Mouse (Mus musculus): ENCODE results near the gene 4930415O20Rik.

4930415O20Rik gene

DNA sequence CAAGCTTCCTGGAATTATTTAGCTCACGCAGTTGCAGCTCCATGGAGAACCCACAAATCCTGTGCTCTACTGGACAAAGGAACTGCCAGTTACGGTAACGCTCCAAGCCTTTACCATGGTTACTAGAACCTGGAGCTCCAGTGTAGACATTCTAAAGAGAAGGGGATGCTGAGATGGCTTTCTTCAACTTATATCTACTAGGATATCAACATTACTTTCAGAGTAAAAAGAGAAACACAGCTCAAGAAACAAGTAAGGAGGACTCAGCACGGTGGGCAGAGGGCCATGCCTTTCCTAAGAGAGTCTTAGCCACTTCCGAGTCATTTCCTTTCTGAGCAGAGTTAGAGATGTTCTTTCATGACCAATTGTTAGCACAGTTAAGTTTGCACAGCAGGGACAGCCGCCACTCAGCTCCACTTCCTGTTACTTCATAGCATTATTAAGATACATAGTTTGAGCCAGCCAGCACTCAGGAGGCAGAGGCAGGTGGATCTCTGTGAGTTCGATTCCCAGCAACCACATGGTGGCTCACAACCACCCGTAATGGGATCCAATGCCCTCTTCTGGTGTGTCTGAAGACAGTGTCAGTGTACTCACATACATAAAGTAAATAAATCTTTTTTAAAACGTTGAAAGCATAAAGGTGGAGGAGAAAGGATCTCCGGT lies at the start of gene 4930415O20Rik, which contains the start of gene Ccnt1:
Gene 4930415O20Rik (plus strand): TSS at position 132 of the 666 bp plus-strand sequence.
Gene Ccnt1 (minus strand): TSS at position 51 of the 666 bp plus-strand sequence.
- DNase-seq (ENCODE audit: low read depth, low spot score): peak; percentile 62

DNA sequence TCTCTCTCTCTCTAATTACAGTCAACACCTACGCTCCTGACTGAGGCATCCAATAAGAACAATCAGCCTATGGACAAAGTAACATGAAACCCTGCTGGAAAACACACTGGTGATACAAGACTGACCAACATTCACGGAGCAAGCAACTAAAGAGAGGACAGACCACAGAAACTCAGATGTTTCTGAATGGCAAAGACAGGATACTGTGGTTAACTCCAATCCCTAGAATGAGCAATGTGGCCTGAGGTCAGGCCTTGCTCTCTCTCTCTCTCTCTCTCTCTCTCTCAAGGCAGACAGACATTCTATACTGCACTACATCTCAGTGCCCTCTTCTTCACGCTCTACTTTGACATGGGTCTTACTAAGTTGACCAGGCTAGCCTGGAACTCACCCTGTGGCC lies 49.6 kb upstream of the 4930415O20Rik start:
- DNase-seq (ENCODE audit: low read depth, low spot score): peak; percentile 69

GRCm38 (mm10) chr15:98526057-98526456 lies 44.7 kb upstream of the 4930415O20Rik start:
- peak; percentile 73 for DNase-seq (ENCODE audit: low read depth, low spot score)

GRCm38 (mm10) chr15:98527056-98527771 lies 43.6 kb upstream of the 4930415O20Rik start:
- peak; percentile 83 for DNase-seq (ENCODE audit: low read depth, low spot score)

GRCm38 (mm10) chr15:98528066-98528563 lies 42.7 kb upstream of the 4930415O20Rik start:
- peak; percentile 83 for DNase-seq (ENCODE audit: low read depth, low spot score)

DNA sequence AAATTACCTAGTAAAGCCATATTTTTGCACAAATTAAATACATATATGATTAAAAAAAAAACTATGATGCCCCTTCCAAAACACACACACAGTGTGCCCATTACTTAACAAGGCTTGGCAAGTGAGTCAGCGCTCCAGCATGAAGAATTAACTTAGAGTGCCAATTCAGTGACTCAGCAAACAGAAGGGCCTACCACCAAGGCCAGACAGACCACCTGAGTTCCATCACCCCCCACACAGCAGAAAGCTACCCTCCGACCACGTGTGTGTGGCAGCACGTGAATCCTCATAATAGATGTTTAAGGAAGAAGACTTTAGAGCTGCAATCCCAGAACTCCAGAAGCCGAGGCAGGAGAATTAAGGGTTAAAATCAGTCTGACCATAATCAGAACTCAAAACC lies 38.5 kb upstream of the 4930415O20Rik start:
- peak; percentile 95 for DNase-seq (ENCODE audit: low read depth, low spot score)

GRCm38 (mm10) chr15:98533035-98533531 lies 37.7 kb upstream of the 4930415O20Rik start:
- peak; percentile 53 for DNase-seq (ENCODE audit: low read depth, low spot score)

DNA sequence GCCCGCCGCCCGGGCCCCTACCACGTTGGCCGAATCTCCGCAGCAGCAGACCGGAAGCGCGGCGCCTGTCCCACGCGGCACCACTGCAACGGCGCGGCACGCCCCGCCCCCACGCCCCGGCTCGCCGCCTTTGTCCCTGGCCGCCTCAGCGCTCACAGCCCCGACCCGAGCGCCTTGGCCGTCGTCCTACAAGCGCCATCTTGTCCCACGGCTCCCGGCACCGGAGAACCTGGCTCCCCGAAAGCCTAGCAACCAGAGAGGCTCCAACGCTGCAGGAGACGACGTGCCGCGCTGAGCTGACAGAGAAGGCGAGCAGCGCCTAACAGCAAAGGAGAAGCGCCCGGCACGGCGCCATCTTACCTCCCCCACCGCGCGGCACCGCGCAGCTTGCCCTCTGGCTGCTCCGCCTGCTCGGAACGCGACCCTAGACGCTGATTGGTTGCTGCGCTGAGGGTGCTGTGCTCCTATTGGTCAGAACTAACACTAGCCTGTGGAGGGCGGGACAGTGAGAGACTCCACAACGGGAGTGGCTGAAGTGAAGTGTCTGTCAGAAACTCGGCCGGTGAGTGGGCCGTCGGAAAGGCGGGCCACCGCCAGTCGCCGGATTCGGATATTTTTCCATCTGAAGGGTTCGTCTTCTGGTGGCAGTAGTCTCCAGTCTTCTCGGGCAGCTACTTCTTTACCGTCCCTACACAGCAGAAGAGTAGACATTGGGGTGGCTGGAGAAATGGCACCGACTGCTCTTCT lies 36.8 kb upstream of the 4930415O20Rik start, which contains the start of gene Kansl2:
Gene Kansl2 (minus strand): TSS at position 384 of the 747 bp plus-strand sequence.
- DNase-seq (ENCODE audit: low read depth, low spot score): peak; percentile 100

GRCm38 (mm10) chr15:98535921-98536320 lies 34.9 kb upstream of the 4930415O20Rik start:
- no peak for DNase-seq (ENCODE audit: low read depth, low spot score)

DNA sequence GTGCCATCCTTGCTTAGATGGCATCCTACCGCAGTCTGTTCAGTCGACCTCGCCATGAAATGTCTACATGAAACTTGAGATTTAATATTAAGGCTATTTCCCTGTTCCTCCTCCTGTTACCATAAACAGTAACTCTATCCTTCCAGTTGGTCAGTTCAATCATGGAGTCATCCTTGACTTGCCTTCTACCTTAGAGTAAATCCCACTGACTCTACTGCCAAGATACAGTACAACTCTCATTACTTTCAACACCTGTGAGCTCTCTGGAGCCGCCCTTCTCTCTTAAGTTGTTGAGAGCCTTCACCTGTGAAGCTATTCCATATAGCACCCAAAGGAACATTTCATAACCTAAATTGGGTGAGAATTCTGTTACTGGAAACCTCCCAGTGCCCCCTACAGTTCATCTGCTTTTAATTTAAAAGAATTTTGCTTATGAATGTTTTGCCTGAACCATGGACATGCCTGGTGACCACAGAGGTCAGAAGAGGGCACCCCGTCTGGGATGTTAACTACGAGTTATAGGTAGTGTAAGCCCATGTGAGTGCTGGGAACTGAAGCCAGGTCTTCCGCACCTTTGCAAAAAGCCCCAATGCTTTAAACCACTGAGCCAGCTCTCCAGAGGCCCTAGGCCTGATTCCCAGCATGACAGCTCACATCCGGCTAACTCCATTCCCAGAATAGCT lies 33.8 kb upstream of the 4930415O20Rik start:
- DNase-seq (ENCODE audit: low read depth, low spot score): peak; percentile 87

DNA sequence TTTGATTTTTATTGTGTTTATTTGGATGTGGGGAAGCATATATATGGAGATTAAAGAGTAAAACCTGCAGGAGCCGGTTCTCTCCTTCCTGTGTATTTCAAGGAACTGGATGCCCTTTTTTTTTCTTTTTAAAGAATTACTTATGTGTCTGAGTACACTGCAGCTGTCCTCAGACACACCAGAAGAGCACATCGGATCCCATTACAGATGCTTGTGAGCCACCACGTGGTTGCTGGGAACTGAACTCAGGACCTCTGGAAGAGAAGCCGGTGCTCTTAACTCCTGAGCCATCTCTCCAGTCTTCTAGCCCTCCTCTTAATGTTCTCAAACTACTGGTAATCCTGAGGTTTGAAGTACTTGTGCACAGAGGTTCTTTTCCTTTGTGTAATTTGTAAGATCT lies 32.9 kb upstream of the 4930415O20Rik start:
- no peak for DNase-seq (ENCODE audit: low read depth, low spot score)

GRCm38 (mm10) chr15:98541064-98541463 lies 29.7 kb upstream of the 4930415O20Rik start:
- DNase-seq (ENCODE audit: low read depth, low spot score): peak; percentile 88

DNA sequence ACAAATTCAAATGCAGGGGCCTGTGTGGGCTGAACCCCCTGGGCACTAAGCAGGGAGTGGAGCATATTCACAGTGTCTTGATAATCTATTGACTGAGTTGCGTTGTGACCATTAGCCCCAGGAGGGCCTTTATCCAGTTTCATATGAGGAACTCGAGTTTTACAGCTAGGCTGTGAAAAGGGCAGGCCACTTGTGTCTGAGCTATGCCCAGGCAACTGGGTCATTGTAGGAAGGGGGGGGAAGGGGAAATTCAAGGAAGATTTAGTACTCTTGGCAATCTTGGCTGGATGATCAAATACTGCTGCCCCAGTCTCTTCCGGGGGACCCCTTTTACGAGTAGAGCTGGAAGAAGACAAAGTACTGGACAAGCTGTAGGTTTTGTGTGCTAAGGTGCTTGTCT lies 27.5 kb upstream of the 4930415O20Rik start:
- DNase-seq (ENCODE audit: low read depth, low spot score): no peak

DNA sequence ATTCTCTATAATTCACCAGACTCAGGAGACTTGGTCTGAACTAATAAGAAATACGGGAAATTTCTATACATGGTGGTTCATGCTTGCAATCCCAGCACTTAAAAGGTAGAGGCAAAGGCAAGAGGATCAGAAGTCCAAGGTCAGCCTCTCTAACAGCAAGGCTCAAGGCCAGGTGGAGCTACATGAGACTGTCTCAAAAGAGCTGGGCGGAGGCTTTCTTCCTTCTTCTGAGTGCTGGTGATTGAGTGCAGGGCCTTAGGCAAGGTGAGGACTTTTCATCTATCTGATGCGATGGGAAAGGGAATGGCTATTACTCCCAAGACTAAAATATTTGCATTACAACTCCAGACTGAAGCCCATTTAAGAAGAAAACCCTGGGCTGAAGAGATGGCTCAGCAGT lies 25.7 kb upstream of the 4930415O20Rik start:
- no peak for DNase-seq (ENCODE audit: low read depth, low spot score)

- DNase-seq (ENCODE audit: low read depth, low spot score): no peak
Observed at GRCm38 (mm10) chr15:98546843-98547242, 24.0 kb upstream of the 4930415O20Rik start.

DNA sequence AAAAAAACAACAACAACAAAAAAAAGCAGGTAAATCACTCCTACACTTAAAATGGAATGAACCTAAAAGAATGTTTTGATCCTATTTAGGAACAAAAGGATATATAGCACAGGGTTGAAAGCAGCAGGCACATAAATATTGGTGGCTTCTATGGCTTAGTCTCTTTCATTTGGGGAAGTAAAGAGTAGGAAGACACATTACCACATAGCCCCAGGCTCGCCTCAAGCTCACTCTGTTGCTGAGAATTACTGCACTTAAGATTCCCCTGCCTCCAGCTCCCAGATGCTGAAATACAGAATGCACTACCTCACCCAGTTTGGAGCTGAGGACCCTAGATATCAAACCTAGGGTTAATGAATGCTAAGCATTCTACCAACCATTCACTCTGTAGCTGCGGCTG lies 18.0 kb upstream of the 4930415O20Rik start:
- DNase-seq (ENCODE audit: low read depth, low spot score): no peak

DNA sequence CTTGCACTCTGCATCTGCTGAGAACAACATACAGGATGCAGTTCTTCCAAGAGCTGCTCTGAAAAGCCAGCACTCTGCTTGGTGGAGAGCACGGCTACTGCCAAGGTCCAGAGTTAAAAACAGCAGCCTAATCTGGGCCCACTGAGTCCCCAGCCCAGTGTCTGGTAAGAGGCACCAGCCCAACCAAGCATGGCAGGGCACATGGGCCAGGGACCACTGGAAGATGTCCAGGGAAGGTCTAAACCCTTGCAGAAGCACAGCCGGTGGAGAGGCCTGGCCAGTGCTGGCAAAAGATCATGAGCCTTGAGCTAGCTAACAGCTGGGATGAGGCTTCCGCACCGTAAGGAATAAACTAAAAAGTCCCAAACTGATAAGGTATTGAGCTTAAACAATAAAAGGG lies 14.9 kb upstream of the 4930415O20Rik start:
- no peak for DNase-seq (ENCODE audit: low read depth, low spot score)

DNA sequence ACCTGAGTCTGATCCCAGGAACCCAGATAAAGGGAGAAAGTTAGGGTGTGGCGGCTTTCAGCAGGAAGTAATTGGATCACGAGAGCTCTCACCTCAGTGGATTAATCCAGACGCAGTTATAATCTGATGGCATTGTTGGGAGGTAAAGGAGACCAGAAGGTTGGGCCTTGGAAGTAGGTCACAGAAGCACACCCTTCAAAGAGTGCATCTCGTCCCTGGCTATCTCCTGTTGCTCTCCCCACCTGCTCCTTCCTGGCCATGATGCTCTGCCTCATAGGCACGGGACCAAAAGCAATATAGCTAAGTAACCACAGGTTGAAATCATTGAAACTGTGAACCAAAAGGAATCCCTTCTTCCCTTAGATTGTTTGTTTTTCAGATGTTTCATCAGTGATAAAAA lies 13.6 kb upstream of the 4930415O20Rik start:
- DNase-seq (ENCODE audit: low read depth, low spot score): no peak

GRCm38 (mm10) chr15:98566973-98567277 lies 3.9 kb upstream of the 4930415O20Rik start:
- DNase-seq (ENCODE audit: low read depth, low spot score): no peak

DNA sequence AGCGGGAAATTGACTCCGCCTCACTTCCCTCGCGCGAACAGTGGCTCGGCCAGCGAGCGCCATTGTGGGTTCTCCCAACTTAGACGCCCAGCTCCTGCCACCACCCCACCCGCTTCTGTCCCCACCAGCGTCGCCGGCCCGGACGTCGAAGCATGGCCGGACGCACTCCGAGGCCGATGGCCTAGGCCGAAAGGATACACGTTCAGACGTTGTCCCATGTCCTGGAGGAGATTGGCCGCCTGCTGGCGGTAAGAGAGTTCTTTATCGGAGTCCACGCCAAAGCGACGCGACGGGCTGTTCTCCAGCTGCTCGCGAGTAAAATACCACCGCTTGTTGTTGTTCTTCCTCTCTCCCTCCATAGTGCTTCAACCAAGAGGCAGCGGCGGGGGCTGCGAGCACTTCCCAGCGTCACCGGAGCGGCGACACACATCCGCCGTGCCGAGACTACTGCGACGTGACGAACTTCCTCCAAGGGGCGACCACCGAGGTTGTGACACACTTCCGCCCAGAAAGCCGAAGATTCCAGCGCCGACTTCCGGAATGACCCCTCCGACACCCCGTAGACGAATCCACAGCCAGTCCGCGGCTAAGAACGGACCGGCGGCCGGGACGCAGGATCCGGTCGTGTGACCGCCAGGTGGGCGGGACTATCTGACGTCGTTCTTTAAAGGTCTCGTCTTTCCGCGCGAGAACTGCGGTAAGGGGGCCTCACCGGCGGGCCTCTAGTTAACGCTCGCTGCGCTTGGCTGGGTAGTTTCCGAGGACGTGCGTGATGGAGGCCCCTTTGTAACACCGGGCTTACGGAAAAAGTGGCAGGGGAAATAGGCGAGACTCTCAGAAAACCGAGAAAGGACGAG lies 3.3 kb upstream of the 4930415O20Rik start:
- peak; percentile 100 for DNase-seq (ENCODE audit: low read depth, low spot score)

Data from 3T3-L1 (cell line).